Mouse (Mus musculus): ENCODE measurements around the gene Col6a1.
"Not testable (repeated sequence)": the region's sequence is repeated elsewhere in the genome, so short reads cannot be mapped to it uniquely, and the experiment has no call there.

The Col6a1 gene

GRCm38 (mm10) chr10:76725682-76726285, at the start of gene Col6a1:
TSS of gene Col6a1 (minus strand) at chr10:76726168.
- DNase-seq, result no peak

GRCm38 (mm10) chr10:76771624-76772023, 45.7 kb upstream of the Col6a1 start:
- no peak for DNase-seq

GRCm38 (mm10) chr10:76771086-76771485, 45.1 kb upstream of the Col6a1 start:
- no peak for DNase-seq

- DNase-seq, result no peak
Measured at GRCm38 (mm10) chr10:76769581-76769980, 43.6 kb upstream of the Col6a1 start.

- DNase-seq, result no peak
Measured at GRCm38 (mm10) chr10:76766196-76766595, 40.2 kb upstream of the Col6a1 start.

- DNase-seq, result no peak
Measured at GRCm38 (mm10) chr10:76764927-76765326, 39.0 kb upstream of the Col6a1 start.

- DNase-seq, result no peak
Measured at GRCm38 (mm10) chr10:76763016-76763415, 37.0 kb upstream of the Col6a1 start.

GRCm38 (mm10) chr10:76762411-76762810, 36.4 kb upstream of the Col6a1 start:
- DNase-seq, result no peak

- DNase-seq, result no peak
Measured at GRCm38 (mm10) chr10:76759878-76760277, 33.9 kb upstream of the Col6a1 start.

GRCm38 (mm10) chr10:76753640-76754039, 27.7 kb upstream of the Col6a1 start:
- DNase-seq, result no peak

- not testable (repeated sequence) for DNase-seq
Measured at GRCm38 (mm10) chr10:76744267-76744666, 18.3 kb upstream of the Col6a1 start.

GRCm38 (mm10) chr10:76736764-76737163, 10.8 kb upstream of the Col6a1 start:
- DNase-seq, result no peak

GRCm38 (mm10) chr10:76734979-76735378, 9.0 kb upstream of the Col6a1 start:
- DNase-seq, result peak; percentile 22 to 56

GRCm38 (mm10) chr10:76733677-76734068, 7.7 kb upstream of the Col6a1 start:
- DNase-seq, result no peak

- DNase-seq, result no peak
Measured at GRCm38 (mm10) chr10:76732881-76733676, 7.1 kb upstream of the Col6a1 start.

GRCm38 (mm10) chr10:76732391-76732790, 6.4 kb upstream of the Col6a1 start:
- DNase-seq, result no peak

GRCm38 (mm10) chr10:76731621-76732239, 5.8 kb upstream of the Col6a1 start:
- DNase-seq, result no peak

GRCm38 (mm10) chr10:76729631-76730620, 4.0 kb upstream of the Col6a1 start:
- no peak for DNase-seq

- peak in 1 of 2 experiments; percentile 19 for DNase-seq
Measured at GRCm38 (mm10) chr10:76728369-76728768, 2.4 kb upstream of the Col6a1 start.

- DNase-seq, result no peak
Measured at GRCm38 (mm10) chr10:76727301-76727700, 1.3 kb upstream of the Col6a1 start.

GRCm38 (mm10) chr10:76726866-76727265, 898 bp upstream of the Col6a1 start:
- no peak for DNase-seq

- no peak for DNase-seq
Measured at GRCm38 (mm10) chr10:76725097-76725496, 871 bp downstream of the Col6a1 start.

Measured in spleen, adult 18-20 months (tissue).